ENCODE assay signal across 21 mouse cellular contexts in the genomic region with DNA sequence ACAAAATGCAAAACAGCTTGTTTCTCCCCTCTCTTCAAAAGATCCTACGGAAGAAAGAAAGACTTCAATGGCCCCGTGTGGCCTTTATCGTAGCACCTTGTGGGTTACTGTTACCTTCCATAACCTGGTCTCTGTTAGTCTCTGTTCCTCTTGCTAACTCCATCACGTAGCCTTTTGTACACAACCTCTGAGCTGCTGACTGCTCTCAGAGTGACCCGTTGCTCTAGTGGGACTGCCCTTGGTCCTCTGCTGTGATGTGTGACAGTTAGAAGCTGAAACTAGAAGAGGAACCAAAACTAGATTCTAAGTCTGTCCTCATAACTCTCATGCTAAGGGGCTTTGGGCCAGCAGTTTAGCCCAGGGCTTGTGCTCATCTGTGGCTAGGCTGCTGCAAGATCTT. TPM values are rescaled to one million over a fixed set of nuclear protein-coding genes. Genes with fewer than 3 reads are reported as not detected.
DNase-seq lines count a peak whose midpoint lies in the region; ATAC-seq and TF ChIP-seq lines count a peak whose summit lies in the region.
"Had no signal": no experiment of that assay in that cellular context is flagged by ENCODE, and none has a peak within 500 bp of the region (broad histone marks: within the 10 kb centered on the region; RNA-seq: fewer than 3 reads in every experiment).

No protein-coding gene starts in this region.

- dilution Hi-C loops in CH12.LX (cut with MboI; ENCODE audit: extremely low pct_ligation_motif_present, extremely low pct_unique_long_range_greater_than_20kb, low sequenced_read_pairs) = no loop called here

- in situ Hi-C loops in CH12.LX (cut with MboI; ENCODE audit: low pct_ligation_motif_present, low pct_unique_long_range_greater_than_20kb, low sequenced_read_pairs) = no loop called here

- no peaks in the 10 kb centered on the region for H3K79me2 ChIP-seq in CH12.LX (replicated peaks; ENCODE audit: control insufficient read depth, extremely low read depth, insufficient read depth, poor library complexity, severe bottlenecking)

- DNase-seq in lung, postnatal 25 days (ENCODE audit: low spot score) = peak; percentile 18
- DNase-seq in lung, postnatal 0 days (ENCODE audit: low spot score) = no peak
- DNase-seq in CH12.LX (ENCODE audit: extremely low read depth) = peak; percentile 87
- peak; percentile 39 to 56 for DNase-seq in spleen, adult 2 months (ENCODE audit: low read depth in 1 of 2, low spot score in 2 of 2)
- no peak for DNase-seq in cerebellum, adult 18-20 months
- DNase-seq: adrenal gland, postnatal 25 days; cerebellum, adult 8-10 months; cerebellum, postnatal 25 days; gastrocnemius, postnatal 14 days; heart, postnatal 10 days; heart, postnatal 4 days had no signal

- ATAC-seq in lung, postnatal 0 days = no peak
- ATAC-seq in megakaryocyte, adult 5-6 weeks (ENCODE audit: poor library complexity, severe bottlenecking) = peak; percentile 84
- ATAC-seq in heart, embryonic 11.5 days (replicated peaks; ENCODE audit: insufficient number of reproducible peaks, low FRiP score, low TSS enrichment) = no peak
- no peak for ATAC-seq in CD4-positive, CD25-positive, alpha-beta regulatory T cell, adult 4 months
- ATAC-seq: forebrain, embryonic 16.5 days; hindbrain, embryonic 16.5 days; inflammation-experienced regulatory T-cells, adult 6 months had no signal

- no peak overlapping the region for H3K27ac ChIP-seq in lung, postnatal 0 days (ENCODE audit: low read length)
- H3K27ac ChIP-seq in CH12.LX (ENCODE audit: insufficient read depth, low read depth) = peak overlapping the region; percentile 85
- peak overlapping the region; percentile 90 for H3K27ac ChIP-seq in spleen, adult 2 months (ENCODE audit: insufficient read depth, low read length)
- no peak overlapping the region for H3K27ac ChIP-seq in heart, embryonic 11.5 days (ENCODE audit: low read depth, low read length)
- H3K27ac ChIP-seq: embryonic facial prominence, embryonic 13.5 days; forebrain, embryonic 12.5 days; hindbrain, embryonic 12.5 days had no signal

- WGBS in lung, postnatal 0 days = 84% methylated on average over 5 of the region's 5 CpGs
- 48% methylated on average over 5 of the region's 5 CpGs for WGBS in spleen, adult 2 months
- WGBS in heart, embryonic 11.5 days (ENCODE audit: insufficient replicate concordance) = 81% methylated on average over 5 of the region's 5 CpGs

- H3K4me2 ChIP-seq in lung, postnatal 0 days (replicated peaks; ENCODE audit: low read depth, low read length) = no peak overlapping the region
- H3K4me2 ChIP-seq in CH12.LX (ENCODE audit: insufficient read depth, low read depth, poor library complexity, severe bottlenecking) = 0 out of 2 replicates have a peak overlapping the region, but pooled peaks have one; percentile 18
- H3K4me2 ChIP-seq in heart, embryonic 11.5 days = no peak overlapping the region
- H3K4me2 ChIP-seq: embryonic facial prominence, embryonic 13.5 days; forebrain, embryonic 12.5 days; hindbrain, embryonic 12.5 days had no signal

- no peak for TF ChIP-seq CTCF in lung, postnatal 0 days (IDR thresholded peaks at IDR 0.05)
- TF ChIP-seq CTCF in CH12.LX (conservative IDR thresholded peaks at IDR 0.05 in 1 of 2, IDR thresholded peaks at IDR 0.05 in 1 of 2; ENCODE audit: low read depth in 2 of 2, low read length in 2 of 2) = no peak
- no peak for TF ChIP-seq CTCF in spleen, adult 2 months (IDR thresholded peaks at IDR 0.05; ENCODE audit: extremely low read depth, insufficient read depth, insufficient read length, insufficient replicate concordance)

- no peak overlapping the region for H3K4me3 ChIP-seq in lung, postnatal 0 days (ENCODE audit: low read depth, low read length)
- no peak overlapping the region for H3K4me3 ChIP-seq in CH12.LX (replicated peaks in 1 of 3; ENCODE audit: low read depth in 2 of 3, low read length in 2 of 3, poor library complexity in 1 of 3)
- H3K4me3 ChIP-seq in spleen, adult 2 months (ENCODE audit: extremely low read depth, insufficient read depth, insufficient read length) = no peak overlapping the region
- no peak overlapping the region for H3K4me3 ChIP-seq in heart, embryonic 11.5 days (ENCODE audit: low read depth, low read length)
- H3K4me3 ChIP-seq: embryonic facial prominence, embryonic 13.5 days; forebrain, embryonic 12.5 days; hindbrain, embryonic 12.5 days had no signal

- H3K9me3 ChIP-seq in lung, postnatal 0 days (ENCODE audit: low read length) = no peaks in the 10 kb centered on the region
- peaks cover 3% of the 10 kb centered on the region for H3K9me3 ChIP-seq in CH12.LX (replicated peaks; ENCODE audit: low read length)
- no peaks in the 10 kb centered on the region for H3K9me3 ChIP-seq in heart, embryonic 11.5 days (replicated peaks; ENCODE audit: control insufficient read depth, low read length)
- H3K9me3 ChIP-seq: embryonic facial prominence, embryonic 13.5 days; forebrain, embryonic 12.5 days; G1E; hindbrain, embryonic 12.5 days had no signal

- H3K27me3 ChIP-seq in lung, postnatal 0 days (replicated peaks; ENCODE audit: insufficient read depth, low read length) = no peaks in the 10 kb centered on the region
- H3K27me3 ChIP-seq in CH12.LX (replicated peaks) = no peaks in the 10 kb centered on the region
- H3K27me3 ChIP-seq in spleen, adult 2 months (ENCODE audit: control insufficient read depth, insufficient read depth, low read length) = no peaks in the 10 kb centered on the region
- no peaks in the 10 kb centered on the region for H3K27me3 ChIP-seq in heart, embryonic 11.5 days (ENCODE audit: control insufficient read depth, insufficient read depth, low read length)
- H3K27me3 ChIP-seq: embryonic facial prominence, embryonic 13.5 days; forebrain, embryonic 12.5 days; hindbrain, embryonic 12.5 days had no signal

- H3K36me3 ChIP-seq in lung, postnatal 0 days (ENCODE audit: insufficient read depth, low read length) = no peaks in the 10 kb centered on the region
- H3K36me3 ChIP-seq in CH12.LX (replicated peaks in 1 of 2; ENCODE audit: control insufficient read depth in 1 of 2, insufficient read depth in 1 of 2, low read length in 1 of 2) = no peaks in the 10 kb centered on the region
- no peaks in the 10 kb centered on the region for H3K36me3 ChIP-seq in spleen, adult 2 months (ENCODE audit: control insufficient read depth, insufficient read depth, low read length)
- no peaks in the 10 kb centered on the region for H3K36me3 ChIP-seq in heart, embryonic 11.5 days (ENCODE audit: control insufficient read depth, insufficient read depth, low read length)
- H3K36me3 ChIP-seq: embryonic facial prominence, embryonic 13.5 days; forebrain, embryonic 12.5 days; G1E; hindbrain, embryonic 12.5 days had no signal

- no peak; the same call in none of the 2 replicates for TF ChIP-seq RAD21 in CH12.LX (IDR thresholded peaks at IDR 0.05; ENCODE audit: low read depth, low read length)

- no peaks in the 10 kb centered on the region for H3K4me1 ChIP-seq in lung, postnatal 0 days (ENCODE audit: insufficient read depth, low read depth, low read length)
- H3K4me1 ChIP-seq in CH12.LX (ENCODE audit: control insufficient read depth in 1 of 2, insufficient read depth in 2 of 2) = peaks cover 19 to 76% of the 10 kb centered on the region in 2 experiments
- peaks cover 35% of the 10 kb centered on the region for H3K4me1 ChIP-seq in spleen, adult 2 months (ENCODE audit: control insufficient read depth, insufficient read depth, insufficient read length)
- no peaks in the 10 kb centered on the region for H3K4me1 ChIP-seq in heart, embryonic 11.5 days (ENCODE audit: control insufficient read depth, insufficient read depth, low read length)

- 0 out of 2 replicates have a peak, but pooled peaks have one; percentile 33 for TF ChIP-seq POLR2A in CH12.LX (IDR thresholded peaks at IDR 0.05; ENCODE audit: low read depth, low read length)
- no peak; the same call in 1 of the 2 replicates for TF ChIP-seq POLR2A in spleen, adult 2 months (IDR thresholded peaks at IDR 0.05; ENCODE audit: low read depth, low read length)

- no peak for TF ChIP-seq EP300 in lung, postnatal 0 days (IDR thresholded peaks at IDR 0.05)
- TF ChIP-seq EP300 in CH12.LX (IDR thresholded peaks at IDR 0.05; ENCODE audit: low read length) = peak; percentile 75

- no peak overlapping the region for H3K9ac ChIP-seq in lung, postnatal 0 days (replicated peaks; ENCODE audit: low read depth)
- H3K9ac ChIP-seq in CH12.LX (ENCODE audit: insufficient read depth, low read depth) = no peak overlapping the region
- H3K9ac ChIP-seq in heart, embryonic 11.5 days (ENCODE audit: low read depth, low read length) = no peak overlapping the region
- H3K9ac ChIP-seq: embryonic facial prominence, embryonic 13.5 days; forebrain, embryonic 12.5 days; hindbrain, embryonic 12.5 days had no signal

TF ChIP-seq in CH12.LX, 34 proteins besides CTCF, POLR2A, EP300 and RAD21 (continues in another document):
- TF ChIP-seq ZNF384 (IDR thresholded peaks at IDR 0.05; ENCODE audit: low read depth, low read length) (no peak), CHD1 (IDR thresholded peaks at IDR 0.05; ENCODE audit: low read depth, low read length) (peak; percentile 31; the same call in 1 of the 2 replicates), PAX5 (IDR thresholded peaks at IDR 0.05; ENCODE audit: low read length) (no peak), TCF12 (IDR thresholded peaks at IDR 0.05; ENCODE audit: low read depth, low read length) (peak; percentile 57; the same call in 1 of the 2 replicates), SMC3 (IDR thresholded peaks at IDR 0.05; ENCODE audit: low read depth, low read length) (peak; percentile 4; the same call in 1 of the 2 replicates), JUND (conservative IDR thresholded peaks at IDR 0.05; ENCODE audit: low read depth, low read length) (no peak)

RNA-seq across cellular contexts. Expression of gene Insyn1, which starts 22.0 kb away (rescaled TPM):
- polyA plus RNA-seq in lung, postnatal 0 days (2015; fragmentation: Nextera tagmentation; extraction: Ambion mirVana) = 1.0 and 1.2 TPM in 2 replicates
- total RNA-seq in CH12.LX (2012; rRNA removed) (3.0 and 5.5 TPM in 2 replicates), CH12.LX (2014; rRNA removed) (1.1 and 2.4 TPM in 2 replicates)
- 2.5 and 2.6 TPM in 2 replicates for polyA plus RNA-seq in CH12.LX (2012; ENCODE audit: insufficient read length, low read depth)
- not detected in 2 replicates for total RNA-seq in megakaryocyte, adult 5-6 weeks (2015)
- total RNA-seq in megakaryocyte, adult 5-6 weeks (2017) = not detected in 2 replicates
- 1.1 and 1.2 TPM in 2 replicates for polyA plus RNA-seq in spleen, adult 2 months (2012; rRNA removed)
- polyA plus RNA-seq in heart, embryonic 11.5 days (2014; fragmentation: Nextera tagmentation; extraction: Ambion mirVana) = 0.82 and 1.6 TPM in 2 replicates
- polyA plus RNA-seq in CD4-positive, CD25-positive, alpha-beta regulatory T cell, adult 4 months (2017; shearing (Covaris generic)) = not detected
- polyA plus RNA-seq: G1E; inflammation-experienced regulatory T-cells, adult 6 months had no signal

RNA-seq across cellular contexts. Expression of gene Cd276, which starts 44.8 kb away (rescaled TPM):
- 9.9 and 10.7 TPM in 2 replicates for polyA plus RNA-seq in lung, postnatal 0 days (2015; fragmentation: Nextera tagmentation; extraction: Ambion mirVana)
- 0.55 and 0.97 TPM in 2 replicates for total RNA-seq in CH12.LX (2012; rRNA removed)
- total RNA-seq in CH12.LX (2014; rRNA removed) = 0.59 and 0.78 TPM in 2 replicates
- polyA plus RNA-seq in CH12.LX (2012; ENCODE audit: insufficient read length, low read depth) = 1.3 and 4.3 TPM in 2 replicates
- total RNA-seq in megakaryocyte, adult 5-6 weeks (2015) = 0.11 and 0.40 TPM in 2 replicates
- 0.12 and 0.40 TPM in 2 replicates for total RNA-seq in megakaryocyte, adult 5-6 weeks (2017)
- polyA plus RNA-seq in spleen, adult 2 months (2012; rRNA removed) = 2.4 and 3.1 TPM in 2 replicates
- 29.1 and 31.2 TPM in 2 replicates for polyA plus RNA-seq in heart, embryonic 11.5 days (2014; fragmentation: Nextera tagmentation; extraction: Ambion mirVana)
- not detected for polyA plus RNA-seq in CD4-positive, CD25-positive, alpha-beta regulatory T cell, adult 4 months (2017; shearing (Covaris generic))
- polyA plus RNA-seq: inflammation-experienced regulatory T-cells, adult 6 months had no signal

Comparison
In these comparisons a context has a peak if more than half of its experiments do, and no peak if none do; other contexts are left out.
1. DNase-seq: peak in lung, postnatal 25 days (single experiment), CH12.LX (single experiment) and spleen, adult 2 months (2 of 2); none in lung, postnatal 0 days (single experiment) and cerebellum, adult 18-20 months (0 of 2).
2. H3K27ac ChIP-seq: peak in CH12.LX (single experiment) and spleen, adult 2 months (single experiment); none in lung, postnatal 0 days (single experiment) and heart, embryonic 11.5 days (single experiment).